Mouse (Mus musculus): ENCODE measurements around the gene Ccdc13. TPM values are rescaled to one million over a fixed set of nuclear protein-coding genes. Genes with fewer than 3 reads are reported as not detected.
A peak's percentile ranks its signal among the peaks of the same experiment; 100 is the strongest.

Gene Ccdc13
- polyA plus RNA-seq, 1 experiment from 2014 or later = not detected

GRCm38 (mm10) chr9:121864837-121865236, 25.6 kb upstream of the Ccdc13 start:
- ATAC-seq (no peak), DNase-seq (no peak)
- no peak overlapping the region for H3K27ac ChIP-seq (ENCODE audit: low read depth)
- no peaks in the 10 kb centered on the region for H3K27me3 ChIP-seq (ENCODE audit: insufficient read depth, low read length)
- TF ChIP-seq CTCF (IDR thresholded peaks at IDR 0.05; ENCODE audit: low read depth) = no peak
- TF ChIP-seq EP300 (IDR thresholded peaks at IDR 0.05; ENCODE audit: low read depth) = no peak
- H3K9ac ChIP-seq (replicated peaks) = no peak overlapping the region
- no peaks in the 10 kb centered on the region for H3K9me3 ChIP-seq (ENCODE audit: low read length)
- 66% methylated on average over 4 of the region's 4 CpGs for WGBS (ENCODE audit: insufficient replicate concordance)
- no peaks in the 10 kb centered on the region for H3K36me3 ChIP-seq (replicated peaks; ENCODE audit: insufficient read depth, low read length)
- H3K4me1 ChIP-seq (ENCODE audit: insufficient read depth) = no peaks in the 10 kb centered on the region
- H3K4me3 ChIP-seq (ENCODE audit: low read depth, low read length) = no peak overlapping the region
- no peak overlapping the region for H3K4me2 ChIP-seq (ENCODE audit: low read depth, low read length)

GRCm38 (mm10) chr9:121860921-121861320, 21.7 kb upstream of the Ccdc13 start:
- no peak overlapping the region for H3K4me2 ChIP-seq (ENCODE audit: low read depth, low read length)

DNA sequence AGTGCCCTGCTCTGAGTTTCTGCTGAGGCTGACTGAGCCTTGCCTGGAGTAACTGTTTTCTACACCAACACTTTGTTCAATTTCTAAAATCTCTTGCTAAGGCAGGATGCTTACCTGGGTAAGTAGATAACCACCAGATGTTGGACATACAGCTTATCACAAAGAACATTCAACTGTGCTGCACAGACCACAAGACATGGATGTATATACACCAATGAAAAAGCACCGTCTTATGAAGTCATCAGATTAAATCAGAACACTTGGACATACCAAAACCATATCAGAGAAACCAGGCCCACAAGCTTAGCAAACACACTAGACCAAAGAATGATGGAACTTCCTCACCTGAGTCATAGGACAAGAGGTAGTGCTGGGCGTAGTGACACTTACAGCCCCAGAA, 20.1 kb upstream of the Ccdc13 start:
- ATAC-seq = no peak
- WGBS (ENCODE audit: insufficient replicate concordance) = 74% methylated on average over 2 of the region's 2 CpGs
- Histone ChIP-seq H3K27me3 (ENCODE audit: insufficient read depth, low read length) (no peaks in the 10 kb centered on the region), H3K4me1 (ENCODE audit: insufficient read depth) (peaks cover 26% of the 10 kb centered on the region), H3K9me3 (ENCODE audit: low read length) (no peaks in the 10 kb centered on the region), H3K9ac (replicated peaks) (no peak overlapping the region), H3K4me2 (ENCODE audit: low read depth, low read length) (no peak overlapping the region), H3K36me3 (replicated peaks; ENCODE audit: insufficient read depth, low read length) (no peaks in the 10 kb centered on the region), H3K4me3 (ENCODE audit: low read depth, low read length) (no peak overlapping the region), H3K27ac (ENCODE audit: low read depth) (no peak overlapping the region)
- TF ChIP-seq CTCF (IDR thresholded peaks at IDR 0.05; ENCODE audit: low read depth) (no peak), EP300 (IDR thresholded peaks at IDR 0.05; ENCODE audit: low read depth) (no peak)
- no peak for DNase-seq

More at GRCm38 (mm10) chr9:121860921-121861320, 21.7 kb upstream of the Ccdc13 start:
- DNase-seq (no peak), ATAC-seq (no peak)
- Histone ChIP-seq H3K27me3 (ENCODE audit: insufficient read depth, low read length) (no peaks in the 10 kb centered on the region), H3K9me3 (ENCODE audit: low read length) (no peaks in the 10 kb centered on the region), H3K4me1 (ENCODE audit: insufficient read depth) (peaks cover 15% of the 10 kb centered on the region), H3K4me3 (ENCODE audit: low read depth, low read length) (no peak overlapping the region), H3K36me3 (replicated peaks; ENCODE audit: insufficient read depth, low read length) (no peaks in the 10 kb centered on the region), H3K9ac (replicated peaks) (no peak overlapping the region), H3K27ac (ENCODE audit: low read depth) (no peak overlapping the region)
- TF ChIP-seq EP300 (IDR thresholded peaks at IDR 0.05; ENCODE audit: low read depth) (no peak), CTCF (IDR thresholded peaks at IDR 0.05; ENCODE audit: low read depth) (no peak)
- WGBS (ENCODE audit: insufficient replicate concordance) = 88% methylated on average over 2 of the region's 2 CpGs

DNA sequence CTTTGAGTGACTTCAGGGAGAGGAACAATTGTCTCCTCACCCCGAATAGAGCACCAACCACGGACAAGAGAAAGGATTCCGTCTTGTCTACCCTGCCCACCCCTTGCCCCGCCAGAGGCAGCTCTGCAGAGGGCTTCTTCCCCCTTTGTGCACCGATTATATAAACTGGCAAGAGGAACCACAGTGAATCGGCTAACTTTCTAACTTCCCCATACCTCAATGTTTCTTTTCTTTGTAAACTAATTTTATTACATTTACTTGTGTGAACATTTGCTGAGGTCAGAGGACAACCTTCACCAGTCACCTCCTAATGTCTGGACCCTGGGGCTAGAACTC, 18.9 kb upstream of the Ccdc13 start, which contains the start of gene Higd1a:
Gene Higd1a, minus strand, starts transcription at position 210 of the 336 bp plus-strand sequence.
- Histone ChIP-seq H3K27me3 (ENCODE audit: insufficient read depth, low read length) (no peaks in the 10 kb centered on the region), H3K4me1 (ENCODE audit: insufficient read depth) (peaks cover 29% of the 10 kb centered on the region), H3K9me3 (ENCODE audit: low read length) (no peaks in the 10 kb centered on the region), H3K27ac (ENCODE audit: low read depth) (peak within 1 kb of the TSS; percentile 96), H3K4me3 (ENCODE audit: low read depth, low read length) (peak within 1 kb of the TSS; percentile 93), H3K4me2 (ENCODE audit: low read depth, low read length) (peak within 1 kb of the TSS; percentile 97), H3K9ac (replicated peaks) (peak within 1 kb of the TSS; percentile 96), H3K36me3 (replicated peaks; ENCODE audit: insufficient read depth, low read length) (0 out of 2 replicates have a peak, but pooled peaks cover 3% of the 10 kb centered on the region)
- no peak; the same call in 1 of the 2 replicates for ATAC-seq
- DNase-seq = no peak
- WGBS (ENCODE audit: insufficient replicate concordance) = 4% methylated on average over 6 of the region's 6 CpGs
- TF ChIP-seq EP300 (IDR thresholded peaks at IDR 0.05; ENCODE audit: low read depth) = no peak
- no peak for TF ChIP-seq CTCF (IDR thresholded peaks at IDR 0.05; ENCODE audit: low read depth)

DNA sequence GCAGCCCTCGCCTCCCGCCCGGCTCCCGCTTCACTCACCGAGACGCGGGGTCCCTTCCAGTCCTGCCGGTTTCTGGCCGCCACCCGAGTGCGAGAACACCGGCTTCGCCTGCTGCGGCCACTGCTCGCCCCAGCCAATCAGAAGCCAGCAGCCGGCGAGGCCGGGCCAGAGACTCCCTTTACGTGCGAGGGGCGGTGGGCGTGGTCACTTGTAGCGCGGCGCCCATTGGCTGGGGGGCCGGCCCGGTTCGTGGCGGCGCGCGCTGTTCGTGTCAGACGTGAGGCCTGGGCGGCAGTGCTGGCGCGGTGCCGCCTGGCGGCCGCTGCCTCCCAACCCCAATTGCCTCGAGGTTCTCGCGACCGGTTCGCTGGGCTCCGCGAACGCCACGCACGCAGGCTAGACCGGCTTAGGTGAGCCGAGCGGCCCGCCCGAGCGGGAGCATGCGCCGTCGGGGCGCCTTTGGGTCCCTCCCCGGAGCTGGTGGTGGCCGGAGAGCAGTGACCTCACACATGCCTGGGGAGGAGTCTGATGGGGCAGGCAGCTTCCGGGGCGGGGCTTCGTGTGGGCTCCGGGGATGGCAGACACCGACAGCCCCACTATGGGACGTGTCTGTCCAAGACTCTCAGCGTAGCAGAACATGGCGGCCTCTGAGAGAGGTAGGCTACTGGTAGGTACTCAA, 18.4 kb upstream of the Ccdc13 start:
- peak overlapping the region; percentile 96 for H3K27ac ChIP-seq (ENCODE audit: low read depth)
- H3K4me3 ChIP-seq (ENCODE audit: low read depth, low read length) = peak overlapping the region; percentile 93
- 0 out of 2 replicates have a peak, but pooled peaks cover 3% of the 10 kb centered on the region for H3K36me3 ChIP-seq (replicated peaks; ENCODE audit: insufficient read depth, low read length)
- H3K4me2 ChIP-seq (ENCODE audit: low read depth, low read length) = peak overlapping the region; percentile 97
- TF ChIP-seq EP300 (IDR thresholded peaks at IDR 0.05; ENCODE audit: low read depth) (no peak), CTCF (IDR thresholded peaks at IDR 0.05; ENCODE audit: low read depth) (peak; percentile 51)
- peaks cover 29% of the 10 kb centered on the region for H3K4me1 ChIP-seq (ENCODE audit: insufficient read depth)
- DNase-seq (peak; percentile 99), ATAC-seq (peak; percentile 96)
- no peaks in the 10 kb centered on the region for H3K27me3 ChIP-seq (ENCODE audit: insufficient read depth, low read length)
- under 1% methylated on average over 69 of the region's 70 CpGs for WGBS (ENCODE audit: insufficient replicate concordance)
- no peaks in the 10 kb centered on the region for H3K9me3 ChIP-seq (ENCODE audit: low read length)
- H3K9ac ChIP-seq (replicated peaks) = peak overlapping the region; percentile 96

DNA sequence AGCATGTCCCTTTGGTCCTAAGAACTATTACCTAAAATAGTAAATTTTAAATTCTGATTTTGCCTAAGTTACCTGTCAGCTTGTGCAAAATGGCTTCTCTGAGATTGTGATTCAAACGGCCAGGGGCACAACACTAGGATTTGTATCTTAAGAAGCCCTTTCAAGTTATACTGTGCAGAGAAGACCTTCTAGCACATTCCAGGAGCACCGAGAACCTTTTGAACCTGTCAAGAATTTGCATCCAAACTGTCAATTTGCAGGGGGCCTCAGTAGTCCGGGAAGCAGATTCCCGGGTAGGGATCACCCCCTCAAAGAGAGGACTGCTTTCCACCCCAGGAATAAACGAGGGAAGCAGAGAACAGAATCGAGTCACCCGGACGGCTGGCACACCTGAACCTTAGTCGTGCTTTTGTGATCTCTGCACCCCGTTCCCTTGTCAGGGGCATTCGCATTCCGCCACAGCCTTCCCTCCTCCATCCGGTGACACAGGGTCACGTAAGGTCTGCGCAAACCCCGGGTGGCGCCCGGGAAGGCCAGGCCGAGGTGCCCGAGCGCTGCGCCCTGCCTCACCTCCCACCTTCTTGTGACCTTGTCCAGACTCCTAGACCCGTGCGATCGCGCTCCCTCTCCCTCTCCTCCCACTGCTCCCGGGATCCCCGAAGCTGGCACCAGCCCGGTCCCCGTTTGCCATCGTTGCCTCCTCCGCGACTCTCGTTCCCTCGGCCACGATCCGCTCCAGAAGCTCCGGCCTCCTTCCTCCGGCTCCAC, 17.6 kb upstream of the Ccdc13 start:
- Histone ChIP-seq H3K4me1 (ENCODE audit: insufficient read depth) (peaks cover 29% of the 10 kb centered on the region), H3K9me3 (ENCODE audit: low read length) (no peaks in the 10 kb centered on the region), H3K4me2 (ENCODE audit: low read depth, low read length) (peak overlapping the region; percentile 97), H3K27ac (ENCODE audit: low read depth) (peak overlapping the region; percentile 96), H3K9ac (replicated peaks) (peak overlapping the region; percentile 96), H3K4me3 (ENCODE audit: low read depth, low read length) (peak overlapping the region; percentile 93), H3K27me3 (ENCODE audit: insufficient read depth, low read length) (no peaks in the 10 kb centered on the region), H3K36me3 (replicated peaks; ENCODE audit: insufficient read depth, low read length) (peaks cover 9% of the 10 kb centered on the region)
- TF ChIP-seq EP300 (IDR thresholded peaks at IDR 0.05; ENCODE audit: low read depth) (no peak), CTCF (IDR thresholded peaks at IDR 0.05; ENCODE audit: low read depth) (no peak)
- 1% methylated on average over 35 of the region's 39 CpGs for WGBS (ENCODE audit: insufficient replicate concordance)
- no peak for DNase-seq
- ATAC-seq = peak; percentile 43
